Mouse (Mus musculus): ENCODE measurements around the gene Lypd3. TPM values are rescaled to one million over a fixed set of nuclear protein-coding genes. Genes with fewer than 3 reads are reported as not detected.
"Not testable (repeated sequence)": the region's sequence is repeated elsewhere in the genome, so short reads cannot be mapped to it uniquely, and the experiment has no call there.

Gene Lypd3
- polyA plus RNA-seq, 1 experiment = not detected

DNA sequence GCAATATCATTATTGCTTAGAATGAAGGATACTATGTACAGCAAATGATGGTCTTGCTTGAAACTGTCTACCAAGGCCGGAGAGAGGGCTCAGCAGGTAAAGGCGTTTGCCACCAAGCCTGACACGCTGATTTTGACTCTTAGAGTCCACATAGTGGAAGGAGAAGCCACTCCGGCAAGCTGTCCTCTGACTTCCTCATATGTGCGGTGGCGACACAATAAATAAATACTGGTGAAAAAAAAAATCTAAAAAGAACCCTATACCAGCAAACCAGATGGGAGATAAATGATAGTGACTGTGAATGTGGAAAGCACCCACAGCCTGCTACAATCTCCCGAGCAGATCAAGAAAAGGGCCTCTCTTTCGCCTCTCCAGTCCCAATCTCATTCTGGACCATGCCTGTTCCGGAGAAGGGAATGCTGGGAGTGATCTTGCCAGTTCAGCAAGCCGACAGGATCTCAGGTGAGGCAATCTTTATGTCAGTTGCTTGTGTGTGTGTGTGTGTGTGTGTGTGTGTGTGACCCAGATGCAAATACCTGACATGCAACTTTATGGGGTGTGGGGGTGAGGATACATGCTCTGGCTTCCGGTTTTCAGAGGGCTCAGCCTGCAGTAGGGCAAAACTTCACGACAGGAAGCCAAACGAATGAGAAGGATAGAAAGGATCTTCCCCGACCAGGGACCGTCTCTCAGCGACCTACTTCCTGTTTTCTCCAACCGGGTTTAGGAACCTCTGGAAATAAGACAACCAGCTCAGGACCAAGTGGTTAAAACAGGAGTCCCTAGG lies 25.0 kb downstream of the Lypd3 start:
- WGBS = 7% methylated on average over 17 of the region's 17 CpGs
- Histone ChIP-seq H3K27ac (ENCODE audit: control insufficient read depth, insufficient read depth, low read depth, low read length, poor library complexity) (peak overlapping the region; percentile 43), H3K4me1 (ENCODE audit: control insufficient read depth, insufficient read depth, low read length) (peaks cover 3% of the 10 kb centered on the region; the same call in 1 of the 2 replicates), H3K4me3 (replicated peaks; ENCODE audit: control insufficient read depth, low read depth, low read length) (peak overlapping the region; percentile 41)
- TF ChIP-seq CTCF (IDR thresholded peaks at IDR 0.05; ENCODE audit: control insufficient read depth, insufficient read depth, low read length) (no peak), POLR2A (IDR thresholded peaks at IDR 0.05; ENCODE audit: borderline replicate concordance, control insufficient read depth, low read depth, low read length) (no peak)

DNA sequence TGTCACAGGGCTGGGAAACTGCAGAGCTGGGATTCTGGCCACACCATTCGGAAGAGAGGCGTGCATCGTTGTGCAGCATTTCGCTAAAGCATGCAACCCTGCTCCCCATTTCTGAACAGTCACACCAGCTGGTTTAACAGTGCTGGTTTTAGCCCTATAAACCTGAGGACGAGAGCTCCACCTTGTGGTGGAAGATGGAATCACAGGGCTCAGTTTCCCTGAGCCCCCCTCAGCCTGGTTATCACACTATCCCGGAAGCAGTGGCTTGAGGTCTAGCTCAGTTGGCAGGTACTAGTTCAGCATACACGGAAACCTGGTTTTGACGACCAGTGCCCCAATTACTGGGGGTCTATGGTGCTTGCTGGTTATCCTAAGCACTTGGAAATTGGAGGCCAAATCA lies 26.2 kb downstream of the Lypd3 start:
- H3K4me1 ChIP-seq (ENCODE audit: control insufficient read depth, insufficient read depth, low read length) = peaks cover 3% of the 10 kb centered on the region; the same call in 1 of the 2 replicates
- 3% methylated on average over 8 of the region's 8 CpGs for WGBS
- no peak overlapping the region for H3K27ac ChIP-seq (ENCODE audit: control insufficient read depth, insufficient read depth, low read depth, low read length, poor library complexity)
- TF ChIP-seq POLR2A (IDR thresholded peaks at IDR 0.05; ENCODE audit: borderline replicate concordance, control insufficient read depth, low read depth, low read length) = no peak
- TF ChIP-seq CTCF (IDR thresholded peaks at IDR 0.05; ENCODE audit: control insufficient read depth, insufficient read depth, low read length) = peak; percentile 84
- H3K4me3 ChIP-seq (replicated peaks; ENCODE audit: control insufficient read depth, low read depth, low read length) = no peak overlapping the region

DNA sequence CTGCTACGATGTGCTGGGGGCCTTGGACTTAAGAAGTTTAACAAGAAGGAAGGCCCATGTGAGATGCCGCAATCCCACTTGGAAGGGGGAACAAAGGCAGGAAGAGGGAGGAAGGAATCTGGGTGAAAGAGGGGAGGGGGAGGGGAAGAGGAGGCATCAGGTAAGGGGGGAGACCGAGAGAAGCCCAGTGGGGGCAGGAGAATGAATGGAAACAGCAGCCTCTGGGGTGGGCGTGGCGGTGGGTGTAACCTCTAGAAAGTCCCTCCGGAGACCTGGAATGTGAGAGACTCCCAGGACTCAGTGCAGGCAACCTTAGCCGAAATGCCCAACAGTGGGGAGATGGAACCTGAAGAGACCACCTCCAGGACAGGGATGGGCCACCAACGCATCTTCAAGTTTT lies 28.0 kb downstream of the Lypd3 start:
- H3K27ac ChIP-seq (ENCODE audit: control insufficient read depth, insufficient read depth, low read depth, low read length, poor library complexity) = no peak overlapping the region
- peaks cover 3% of the 10 kb centered on the region; the same call in 1 of the 2 replicates for H3K4me1 ChIP-seq (ENCODE audit: control insufficient read depth, insufficient read depth, low read length)
- 61% methylated on average over 8 of the region's 8 CpGs for WGBS
- H3K4me3 ChIP-seq (replicated peaks; ENCODE audit: control insufficient read depth, low read depth, low read length) = no peak overlapping the region
- TF ChIP-seq POLR2A (IDR thresholded peaks at IDR 0.05; ENCODE audit: borderline replicate concordance, control insufficient read depth, low read depth, low read length) (no peak), CTCF (IDR thresholded peaks at IDR 0.05; ENCODE audit: control insufficient read depth, insufficient read depth, low read length) (no peak)

DNA sequence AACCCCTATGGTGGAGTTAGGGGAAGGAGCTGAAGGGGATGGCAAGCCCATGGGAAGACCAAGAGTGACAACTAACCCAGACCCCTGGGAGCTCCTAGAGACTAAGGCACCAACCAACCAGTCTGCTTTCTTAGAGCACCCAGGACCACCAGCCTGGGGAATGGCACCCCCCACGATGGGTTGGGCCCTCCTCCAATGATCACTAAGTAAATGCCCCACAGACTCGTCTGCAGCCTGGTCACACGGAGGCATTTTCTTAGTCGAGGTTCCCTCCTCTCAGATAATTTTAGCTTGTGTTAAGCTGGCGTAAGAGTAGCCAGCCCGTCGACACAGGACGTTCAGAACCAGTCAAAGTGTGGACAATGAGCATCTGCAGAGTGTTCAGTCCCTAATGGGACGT lies 28.6 kb downstream of the Lypd3 start:
- Histone ChIP-seq H3K4me3 (replicated peaks; ENCODE audit: control insufficient read depth, low read depth, low read length) (no peak overlapping the region), H3K4me1 (ENCODE audit: control insufficient read depth, insufficient read depth, low read length) (peaks cover 3% of the 10 kb centered on the region; the same call in 1 of the 2 replicates), H3K27ac (ENCODE audit: control insufficient read depth, insufficient read depth, low read depth, low read length, poor library complexity) (no peak overlapping the region)
- TF ChIP-seq POLR2A (IDR thresholded peaks at IDR 0.05; ENCODE audit: borderline replicate concordance, control insufficient read depth, low read depth, low read length) (no peak), CTCF (IDR thresholded peaks at IDR 0.05; ENCODE audit: control insufficient read depth, insufficient read depth, low read length) (no peak)
- WGBS = 74% methylated on average over 9 of the region's 9 CpGs

DNA sequence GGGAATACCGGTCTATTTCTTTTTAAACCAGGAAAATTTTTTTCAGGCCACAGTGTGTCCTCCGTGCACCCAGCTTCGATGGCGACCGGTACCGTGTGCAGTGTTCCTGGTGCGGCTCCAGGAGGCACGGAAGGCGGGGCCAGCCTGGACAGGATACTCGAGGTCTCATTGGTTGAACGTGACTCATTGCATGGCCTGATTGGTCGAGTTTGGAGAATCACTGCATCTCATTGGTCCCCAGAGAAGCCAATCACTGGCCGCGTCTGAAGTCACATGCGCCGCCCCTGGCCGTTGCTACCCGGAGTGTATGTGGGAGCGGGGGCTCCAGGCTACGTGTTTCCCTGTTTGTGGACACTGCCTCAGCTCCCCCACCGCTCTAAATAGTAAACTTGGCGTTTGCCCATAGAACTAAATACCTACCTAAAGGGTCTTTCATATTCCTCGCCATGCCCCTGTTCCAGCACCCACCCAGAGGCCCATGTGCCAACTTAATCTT lies 35.6 kb downstream of the Lypd3 start:
- H3K27ac ChIP-seq (ENCODE audit: control insufficient read depth, insufficient read depth, low read depth, low read length, poor library complexity) = no peak overlapping the region
- no peak overlapping the region for H3K4me3 ChIP-seq (replicated peaks; ENCODE audit: control insufficient read depth, low read depth, low read length)
- H3K4me1 ChIP-seq (ENCODE audit: control insufficient read depth, insufficient read depth, low read length) = no peaks in the 10 kb centered on the region
- TF ChIP-seq POLR2A (IDR thresholded peaks at IDR 0.05; ENCODE audit: borderline replicate concordance, control insufficient read depth, low read depth, low read length) (no peak), CTCF (IDR thresholded peaks at IDR 0.05; ENCODE audit: control insufficient read depth, insufficient read depth, low read length) (no peak)
- WGBS = 85% methylated on average over 23 of the region's 23 CpGs

DNA sequence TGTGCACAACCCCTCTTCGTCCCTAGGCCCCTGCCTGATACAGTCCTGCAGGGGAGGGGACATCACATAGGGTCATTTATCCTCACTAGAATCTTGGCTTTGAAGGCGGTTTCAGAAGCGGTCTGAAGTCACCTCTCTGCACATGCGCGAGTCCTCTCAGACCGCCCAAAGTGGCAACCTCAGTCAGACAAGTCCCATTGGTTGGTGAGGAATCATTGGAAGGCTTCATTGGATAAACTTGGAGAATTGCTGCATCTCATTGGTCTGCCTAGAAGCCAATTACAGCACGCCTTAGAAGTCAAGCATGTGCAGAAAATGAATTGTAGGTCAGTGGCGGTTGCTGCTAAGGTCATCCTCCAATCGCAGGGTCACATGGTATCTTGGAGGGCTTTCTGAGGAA lies 40.2 kb downstream of the Lypd3 start, which contains the start of gene Tex101:
Gene Tex101 (minus strand): TSS at position 101 of the 400 bp plus-strand sequence.
- 86% methylated on average over 9 of the region's 9 CpGs for WGBS
- Histone ChIP-seq H3K4me1 (ENCODE audit: control insufficient read depth, insufficient read depth, low read length) (no peaks in the 10 kb centered on the region), H3K4me3 (replicated peaks; ENCODE audit: control insufficient read depth, low read depth, low read length) (no peak within 1 kb of the TSS), H3K27ac (ENCODE audit: control insufficient read depth, insufficient read depth, low read depth, low read length, poor library complexity) (no peak within 1 kb of the TSS)
- TF ChIP-seq CTCF (IDR thresholded peaks at IDR 0.05; ENCODE audit: control insufficient read depth, insufficient read depth, low read length) (no peak), POLR2A (IDR thresholded peaks at IDR 0.05; ENCODE audit: borderline replicate concordance, control insufficient read depth, low read depth, low read length) (no peak)

DNA sequence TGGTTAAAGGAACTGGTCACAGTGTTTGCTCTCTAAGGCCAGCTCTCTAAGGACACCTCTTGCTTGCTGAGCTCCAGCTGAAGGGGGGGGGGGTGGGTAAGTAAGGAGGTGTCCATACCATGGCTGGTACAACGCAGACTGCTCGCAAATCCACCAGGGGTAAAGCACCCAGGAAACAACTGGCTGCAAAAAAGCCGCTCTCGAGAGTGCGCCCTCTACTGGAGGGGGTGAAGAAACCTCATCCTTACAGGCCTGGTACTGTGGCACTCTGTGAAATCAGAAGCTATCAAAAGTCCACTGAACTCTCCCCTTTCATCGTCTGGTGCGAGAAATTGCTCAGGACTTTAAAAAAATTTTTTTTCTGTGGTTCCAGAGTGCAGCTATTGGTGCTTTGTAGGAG lies 47.8 kb downstream of the Lypd3 start:
- WGBS = 62% methylated on average over 7 of the region's 7 CpGs
- H3K4me1 ChIP-seq (ENCODE audit: control insufficient read depth, insufficient read depth, low read length); H3K27ac ChIP-seq (ENCODE audit: control insufficient read depth, insufficient read depth, low read depth, low read length, poor library complexity); H3K4me3 ChIP-seq (replicated peaks; ENCODE audit: control insufficient read depth, low read depth, low read length): not testable (repeated sequence)
- peak; percentile 12; the same call in 1 of the 2 replicates for TF ChIP-seq CTCF (IDR thresholded peaks at IDR 0.05; ENCODE audit: control insufficient read depth, insufficient read depth, low read length)

DNA sequence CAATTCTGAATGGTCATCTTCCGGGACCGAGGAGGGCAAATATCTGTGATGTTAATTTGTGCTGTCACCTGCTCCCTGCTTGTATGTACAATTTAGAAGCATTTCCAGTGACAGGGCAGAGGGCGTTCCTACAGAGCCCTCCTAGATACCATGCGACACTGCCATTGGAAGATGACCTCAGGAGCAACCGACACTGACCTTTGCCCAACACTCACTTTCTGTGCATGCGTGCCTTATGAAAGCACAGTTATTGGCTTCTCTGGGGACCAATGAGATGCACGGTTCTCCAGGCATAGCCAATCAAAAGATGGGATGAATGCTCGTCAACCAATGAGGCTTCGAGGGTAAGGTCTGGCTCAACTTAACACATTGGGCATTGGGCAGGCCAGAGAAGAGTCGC lies 51.2 kb downstream of the Lypd3 start:
- H3K4me1 ChIP-seq (ENCODE audit: control insufficient read depth, insufficient read depth, low read length); H3K27ac ChIP-seq (ENCODE audit: control insufficient read depth, insufficient read depth, low read depth, low read length, poor library complexity); H3K4me3 ChIP-seq (replicated peaks; ENCODE audit: control insufficient read depth, low read depth, low read length): not testable (repeated sequence)
- WGBS = 81% methylated on average over 10 of the region's 10 CpGs

Other genes with a start within 250 kb of the Lypd3 start
- 32.3 and 59.7 TPM in 2 replicates for gene Smg9, start 236.9 kb upstream of the Lypd3 start, polyA plus RNA-seq (2011; ENCODE audit: insufficient read depth, insufficient read length, low replicate concordance, missing spikeins)
- not detected in 2 replicates for gene Irgc1, start 184.3 kb upstream of the Lypd3 start, polyA plus RNA-seq (2011; ENCODE audit: insufficient read depth, insufficient read length, low replicate concordance, missing spikeins)
- gene Plaur, start 174.1 kb upstream of the Lypd3 start, polyA plus RNA-seq (2011; ENCODE audit: insufficient read depth, insufficient read length, low replicate concordance, missing spikeins) = 31.6 and 85.4 TPM in 2 replicates
- 1.4 TPM in 1 of 2 replicates, not detected in the other for gene Cadm4, start 154.5 kb upstream of the Lypd3 start, polyA plus RNA-seq (2011; ENCODE audit: insufficient read depth, insufficient read length, low replicate concordance, missing spikeins)
- 2.5 and 3.1 TPM in 2 replicates for gene Zfp428, start 129.5 kb upstream of the Lypd3 start, polyA plus RNA-seq (2011; ENCODE audit: insufficient read depth, insufficient read length, low replicate concordance, missing spikeins)
- not detected in 2 replicates for gene AC161166.1, start 124.1 kb upstream of the Lypd3 start, polyA plus RNA-seq (2011; ENCODE audit: insufficient read depth, insufficient read length, low replicate concordance, missing spikeins)
- 2.9 and 3.4 TPM in 2 replicates for gene Irgq, start 105.9 kb upstream of the Lypd3 start, polyA plus RNA-seq (2011; ENCODE audit: insufficient read depth, insufficient read length, low replicate concordance, missing spikeins)
- gene Pinlyp, start 90.4 kb upstream of the Lypd3 start, polyA plus RNA-seq (2011; ENCODE audit: insufficient read depth, insufficient read length, low replicate concordance, missing spikeins) = not detected in 2 replicates
- 67.2 and 129 TPM in 2 replicates for gene Xrcc1, start 90.3 kb upstream of the Lypd3 start, polyA plus RNA-seq (2011; ENCODE audit: insufficient read depth, insufficient read length, low replicate concordance, missing spikeins)
- gene Ethe1, start 49.0 kb upstream of the Lypd3 start, polyA plus RNA-seq (2011; ENCODE audit: insufficient read depth, insufficient read length, low replicate concordance, missing spikeins) = 15.8 and 25.9 TPM in 2 replicates
- gene Zfp575, start 48.9 kb upstream of the Lypd3 start, polyA plus RNA-seq (2011; ENCODE audit: insufficient read depth, insufficient read length, low replicate concordance, missing spikeins) = not detected in 2 replicates
- 7.2 and 8.2 TPM in 2 replicates for gene Phldb3, start 25.8 kb upstream of the Lypd3 start, polyA plus RNA-seq (2011; ENCODE audit: insufficient read depth, insufficient read length, low replicate concordance, missing spikeins)
- gene Tex101, start 40.1 kb downstream of the Lypd3 start, polyA plus RNA-seq (2011; ENCODE audit: insufficient read depth, insufficient read length, low replicate concordance, missing spikeins) = not detected in 2 replicates
- gene BC049730, start 72.7 kb downstream of the Lypd3 start, polyA plus RNA-seq (2011; ENCODE audit: insufficient read depth, insufficient read length, low replicate concordance, missing spikeins) = not detected in 2 replicates
- 35.1 and 41.6 TPM in 2 replicates for gene Gm4763, start 90.4 kb downstream of the Lypd3 start, polyA plus RNA-seq (2011; ENCODE audit: insufficient read depth, insufficient read length, low replicate concordance, missing spikeins)
- gene Cd177, start 123.8 kb downstream of the Lypd3 start, polyA plus RNA-seq (2011; ENCODE audit: insufficient read depth, insufficient read length, low replicate concordance, missing spikeins) = 44.1 and 111 TPM in 2 replicates
- 14.8 TPM in 1 of 2 replicates, not detected in the other for gene Ceacam10, start 140.7 kb downstream of the Lypd3 start, polyA plus RNA-seq (2011; ENCODE audit: insufficient read depth, insufficient read length, low replicate concordance, missing spikeins)
- gene Gm9844, start 225.7 kb downstream of the Lypd3 start, polyA plus RNA-seq (2011; ENCODE audit: insufficient read depth, insufficient read length, low replicate concordance, missing spikeins) = 43.4 TPM in 1 of 2 replicates, not detected in the other
- gene Lypd4, start 233.4 kb downstream of the Lypd3 start, polyA plus RNA-seq (2011; ENCODE audit: insufficient read depth, insufficient read length, low replicate concordance, missing spikeins) = not detected in 2 replicates
- gene Dmrtc2, start 233.5 kb downstream of the Lypd3 start, polyA plus RNA-seq (2011; ENCODE audit: insufficient read depth, insufficient read length, low replicate concordance, missing spikeins) = not detected in 2 replicates
- 866 and 1,228 TPM in 2 replicates for gene Rps19, start 247.8 kb downstream of the Lypd3 start, polyA plus RNA-seq (2011; ENCODE audit: insufficient read depth, insufficient read length, low replicate concordance, missing spikeins)